Mouse (Mus musculus) adrenal gland, postnatal 36 days (tissue): ENCODE measurements around the gene Tom1l2. TPM values are rescaled to one million over a fixed set of nuclear protein-coding genes. Genes with fewer than 3 reads are reported as not detected.

Source experiments
- DNase-seq, 2 experiments: peaks; one replicate each; pipeline ENCODE4 v3.0.0; 2021; ENCODE audit warnings: mixed read lengths in 1 of 2
- total RNA-seq, 2 experiments: library from RNA; stranded (reverse); gene quantifications; 2 replicates each; pipeline ENCODE4 v1.2.3; 2021

Gene Tom1l2
- total RNA-seq, 2 experiments from 2014 or later, result 69.7 to 87.6 TPM

- DNase-seq, result peak; percentile 55 to 67
Measured at GRCm38 (mm10) chr11:60306834-60307233, 45.9 kb downstream of the Tom1l2 start.

DNA sequence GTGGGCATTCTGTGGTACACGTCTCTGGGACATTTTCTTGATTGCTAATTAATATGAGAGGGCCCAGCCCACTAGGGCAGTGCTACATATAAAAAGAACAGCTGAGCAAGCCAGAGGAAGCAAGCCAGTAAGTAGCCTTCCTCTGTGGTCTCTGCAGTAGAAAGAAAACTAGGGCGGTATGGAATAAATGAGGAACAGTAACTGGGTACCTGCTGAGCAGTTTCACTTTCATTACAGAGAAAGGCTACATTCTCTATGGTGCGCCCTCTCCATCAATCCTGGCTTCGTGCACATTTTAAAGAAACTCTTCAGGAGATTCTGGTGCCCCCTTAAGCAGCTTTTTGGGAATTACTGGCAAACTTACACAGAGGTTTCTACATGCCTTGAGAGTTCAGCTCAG, 47.1 kb downstream of the Tom1l2 start:
- no peak for DNase-seq

DNA sequence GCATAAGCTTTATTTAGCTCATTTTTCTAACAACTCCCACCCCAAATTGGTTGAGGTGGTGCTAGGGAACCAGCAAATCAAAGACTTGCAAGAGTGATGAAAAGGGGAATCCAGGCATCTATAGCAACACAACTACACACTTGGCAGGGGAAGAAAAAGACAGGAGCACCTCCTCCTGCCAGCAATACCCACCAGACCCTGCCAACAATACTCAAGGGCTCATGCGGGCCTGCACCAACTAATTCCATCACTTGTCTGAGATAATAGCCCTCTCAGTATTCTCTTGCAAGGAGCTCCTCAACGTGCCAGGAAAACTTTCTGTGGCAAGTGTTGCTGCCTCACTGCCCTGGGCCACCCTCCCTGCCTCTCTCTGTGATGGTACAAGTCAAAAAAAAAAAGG, 49.2 kb downstream of the Tom1l2 start:
- no peak for DNase-seq

GRCm38 (mm10) chr11:60302354-60303083, 50.2 kb downstream of the Tom1l2 start:
- DNase-seq, result no peak

- no peak for DNase-seq
Measured at GRCm38 (mm10) chr11:60301588-60302208, 51.0 kb downstream of the Tom1l2 start.

DNA sequence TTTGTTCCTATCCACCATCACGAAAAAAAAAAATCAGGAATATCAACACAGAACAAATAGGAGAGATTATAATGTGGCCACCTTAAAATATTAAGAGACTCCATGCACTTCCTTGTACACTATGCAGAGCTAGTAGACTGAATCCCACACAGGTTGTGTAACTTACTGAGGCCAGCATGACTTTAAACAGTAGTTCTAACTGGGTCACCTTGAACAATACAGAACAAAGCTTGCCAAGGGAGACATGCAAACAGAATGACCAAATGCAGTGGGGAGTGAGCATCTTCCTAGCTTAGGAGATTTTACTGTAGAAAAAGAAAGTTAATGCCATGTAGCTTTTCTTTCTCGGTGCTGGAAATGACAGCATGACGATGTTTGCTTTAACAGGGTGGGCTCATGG, 52.4 kb downstream of the Tom1l2 start:
- no peak for DNase-seq

- no peak for DNase-seq
Measured at GRCm38 (mm10) chr11:60297772-60298171, 54.9 kb downstream of the Tom1l2 start.

DNA sequence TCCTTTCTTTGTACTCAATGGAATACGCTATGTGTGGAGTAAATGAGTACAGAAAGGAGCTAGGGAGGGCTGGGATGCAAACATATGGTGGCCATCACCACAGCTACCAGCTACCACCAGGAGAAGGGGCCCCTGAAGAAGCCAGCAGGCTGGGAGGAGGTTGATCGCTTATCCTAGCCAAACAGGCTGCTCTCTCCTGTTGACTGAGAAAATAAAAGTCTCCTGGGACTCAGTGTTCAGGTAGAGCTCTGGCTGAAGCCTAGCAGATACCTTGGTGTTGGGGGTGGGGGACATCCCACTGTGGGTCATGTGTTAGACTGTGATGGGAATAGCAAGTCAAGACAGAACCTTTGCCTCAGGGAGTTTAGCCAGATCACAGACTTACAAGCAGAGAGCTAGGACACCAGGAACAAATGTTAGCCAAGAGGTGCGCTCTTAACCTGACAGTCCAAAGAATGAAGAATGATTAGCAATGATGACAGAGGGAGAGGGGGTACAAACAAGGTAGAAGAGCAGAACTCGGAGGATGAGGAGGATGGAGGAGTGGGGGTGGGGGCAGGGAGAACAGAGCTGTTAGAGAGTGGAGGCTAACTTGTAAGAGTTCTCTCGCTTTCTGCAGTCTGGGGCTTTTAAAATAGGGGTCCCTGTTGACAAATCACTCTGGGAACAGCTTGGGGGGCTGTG, 57.9 kb downstream of the Tom1l2 start:
- DNase-seq, result no peak

DNA sequence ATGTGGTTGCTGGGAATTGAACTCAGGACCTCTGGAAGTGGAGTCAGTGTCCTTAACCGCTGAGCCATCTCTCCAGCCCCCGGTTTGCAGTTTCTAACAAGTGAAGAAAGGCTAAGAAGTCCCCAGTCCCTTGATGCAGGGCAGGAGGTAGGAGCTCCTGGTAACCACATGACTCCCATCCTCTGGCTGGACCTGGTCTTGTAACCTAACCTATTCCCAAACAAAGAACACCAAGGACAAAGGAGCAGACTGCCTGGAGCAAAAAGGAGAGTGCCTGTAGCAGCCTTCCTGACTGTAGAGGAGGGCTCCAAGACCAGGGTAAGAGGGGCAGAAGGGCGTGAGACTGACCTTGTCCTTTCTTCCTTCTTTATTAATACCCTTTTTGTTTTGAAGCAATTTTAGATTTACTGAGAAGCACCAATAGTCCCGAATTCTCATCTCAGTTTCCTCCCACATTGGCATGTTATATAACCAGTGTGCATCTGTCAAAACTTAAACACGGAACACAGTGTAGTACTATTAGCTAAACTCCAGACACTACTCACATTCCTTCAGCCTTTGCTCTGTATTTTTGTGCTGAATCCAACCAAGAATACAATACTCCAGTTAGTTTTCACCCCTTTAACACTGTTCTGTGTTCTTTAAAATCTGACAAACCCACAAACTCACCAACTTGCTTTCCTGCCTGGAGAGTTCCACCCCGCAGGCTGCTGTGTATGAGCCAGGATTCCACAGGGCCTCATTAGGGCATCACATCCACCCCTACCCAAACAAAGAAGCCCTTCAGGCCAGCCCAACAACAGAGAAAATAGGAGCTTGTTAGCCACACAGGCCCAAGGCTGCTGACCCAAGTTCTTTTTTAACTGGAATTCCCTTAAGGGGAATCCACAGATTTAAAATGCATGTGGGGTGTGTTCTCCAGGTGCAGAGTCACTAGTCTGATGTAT, 58.7 kb downstream of the Tom1l2 start:
- DNase-seq, result no peak

- peak; percentile 57 to 71 for DNase-seq
Measured at GRCm38 (mm10) chr11:60292718-60293117, 60.0 kb downstream of the Tom1l2 start.

- DNase-seq, result no peak
Measured at GRCm38 (mm10) chr11:60288980-60289379, 63.7 kb downstream of the Tom1l2 start.

GRCm38 (mm10) chr11:60286311-60286710, 66.4 kb downstream of the Tom1l2 start:
- no peak for DNase-seq

DNA sequence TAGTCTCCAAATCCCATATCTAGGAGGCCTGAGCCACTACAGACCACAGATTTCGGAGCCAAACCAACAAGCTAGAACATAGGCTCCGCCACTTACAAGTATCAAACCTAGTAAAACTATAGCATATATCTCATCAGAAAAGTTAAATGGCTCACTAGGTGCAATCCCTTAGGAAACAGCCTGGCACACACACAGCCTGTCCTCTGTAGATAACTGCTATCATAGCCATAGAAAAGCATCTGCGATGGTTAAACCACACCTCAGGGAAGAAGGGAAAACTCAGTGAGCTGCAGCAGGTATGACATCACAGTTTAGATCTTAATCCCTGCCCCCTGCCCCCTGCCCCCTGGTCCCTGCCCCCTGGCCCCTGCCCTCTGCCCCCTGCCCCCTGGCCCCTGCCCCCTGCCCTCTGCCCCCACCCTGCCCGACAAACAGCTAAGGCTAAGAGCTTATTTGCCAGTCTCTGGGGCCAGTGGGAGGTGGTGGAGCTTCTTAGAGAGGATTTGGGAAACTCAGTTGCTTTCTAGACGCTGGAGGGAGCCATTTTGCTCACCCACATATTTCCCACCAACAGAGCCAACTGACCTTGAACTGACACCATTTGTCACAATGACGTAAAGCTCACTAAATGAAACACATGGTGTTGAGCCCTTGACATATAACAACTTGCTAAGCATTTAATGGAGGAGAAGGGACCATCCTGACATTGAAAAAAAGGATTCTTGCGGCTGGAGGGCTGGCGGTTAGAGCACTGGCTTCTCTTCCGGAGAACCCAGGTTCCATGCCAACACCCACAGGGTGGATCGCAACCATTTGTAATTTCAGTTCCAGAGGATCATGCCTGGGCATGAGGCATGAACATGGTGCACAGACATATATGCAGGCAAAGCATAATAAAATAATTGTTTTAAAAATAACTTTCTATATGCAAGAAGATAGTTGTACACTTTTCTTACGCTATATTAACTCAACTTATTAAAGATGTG, 72.0 kb downstream of the Tom1l2 start:
- peak; percentile 26 to 41 for DNase-seq

- DNase-seq, result no peak
Measured at GRCm38 (mm10) chr11:60279483-60279882, 73.2 kb downstream of the Tom1l2 start.

- DNase-seq, result no peak
Measured at GRCm38 (mm10) chr11:60277771-60278170, 74.9 kb downstream of the Tom1l2 start.

- no peak for DNase-seq
Measured at GRCm38 (mm10) chr11:60277164-60277740, 75.5 kb downstream of the Tom1l2 start.

DNA sequence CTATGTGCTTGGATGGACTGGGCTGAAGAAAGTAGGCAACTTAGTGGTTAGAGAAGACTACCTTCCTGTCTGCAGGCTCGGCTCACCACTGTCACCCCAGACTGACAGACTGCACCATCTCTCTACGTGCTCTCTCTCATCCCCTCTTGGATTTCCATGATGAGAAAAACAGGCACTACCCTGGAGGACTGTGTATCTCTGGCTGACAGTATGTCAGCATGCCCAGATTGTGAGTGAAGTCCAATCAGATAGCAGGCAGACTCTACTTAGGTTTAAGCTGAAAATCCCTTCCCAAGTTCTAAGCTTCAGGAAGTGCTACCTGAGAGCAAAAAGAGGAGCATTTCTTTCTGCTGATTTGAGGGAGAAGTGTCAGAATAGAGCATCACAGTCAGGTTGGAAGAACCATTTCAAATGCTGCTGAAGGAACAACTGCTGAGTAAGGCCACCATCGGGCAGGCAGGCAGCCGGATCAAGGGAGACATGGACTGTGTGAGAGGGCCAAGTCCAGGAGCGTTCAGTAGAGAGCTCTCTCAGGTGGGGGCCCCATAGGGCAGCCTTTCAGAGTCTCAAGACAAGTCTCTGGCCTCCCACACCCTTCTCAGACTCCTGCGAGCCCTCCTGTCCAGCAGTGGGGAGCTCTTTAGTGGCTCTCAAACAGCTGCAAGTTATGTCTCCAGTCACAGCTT, 76.2 kb downstream of the Tom1l2 start:
- DNase-seq, result no peak

GRCm38 (mm10) chr11:60273273-60273805, 79.4 kb downstream of the Tom1l2 start:
- DNase-seq, result peak; percentile 75 to 82

- DNase-seq, result no peak
Measured at GRCm38 (mm10) chr11:60268563-60268962, 84.1 kb downstream of the Tom1l2 start.
